ENCODE assay signal across 26 mouse cellular contexts in the genomic region with DNA sequence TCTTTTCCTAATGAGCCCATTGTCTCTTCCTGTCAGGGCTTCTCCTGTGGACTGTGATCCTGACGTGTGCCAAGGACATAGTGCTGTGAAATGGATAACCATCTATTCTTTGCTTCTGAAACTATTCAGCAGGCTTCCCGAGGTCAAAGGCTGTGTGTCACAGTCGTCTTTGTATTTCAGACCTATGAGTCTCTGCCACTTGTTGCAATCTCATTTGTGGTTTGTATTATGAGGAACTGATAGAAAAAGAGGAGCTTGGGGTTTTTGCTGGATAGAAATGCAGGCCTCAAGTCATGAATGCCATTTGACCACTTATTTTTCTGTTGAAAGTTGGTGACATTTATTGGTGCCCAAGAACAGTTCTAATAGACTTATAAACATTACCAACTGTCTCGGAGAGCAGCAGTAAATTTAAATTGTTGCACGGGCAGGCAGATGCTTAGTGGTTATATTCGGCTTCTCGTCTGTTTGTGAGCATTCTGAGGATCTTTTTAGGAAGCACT.
DNase-seq lines count a peak whose midpoint lies in the region; ATAC-seq and TF ChIP-seq lines count a peak whose summit lies in the region.
"Had no signal": no experiment of that assay in that cellular context is flagged by ENCODE, and none has a peak within 500 bp of the region (broad histone marks: within the 10 kb centered on the region; RNA-seq: fewer than 3 reads in every experiment).

No protein-coding gene starts in this region.

- H3K27ac ChIP-seq in layer of hippocampus, adult 2 months: no peak overlapping the region
- peak overlapping the region; percentile 52; the same call in 1 of the 2 replicates for H3K27ac ChIP-seq in CH12.LX (ENCODE audit: insufficient read depth, low read depth)
- H3K27ac ChIP-seq: embryonic facial prominence, embryonic 12.5 days; gastrocnemius, adult 2 months; hindbrain, embryonic 10.5 days; hindbrain, postnatal 0 days; intestine, embryonic 15.5 days; liver, embryonic 13.5 days; midbrain, embryonic 12.5 days; neural tube, embryonic 12.5 days had no signal

- H3K4me1 ChIP-seq in CH12.LX (ENCODE audit: control insufficient read depth in 1 of 2, insufficient read depth in 2 of 2): peaks cover 2 to 18% of the 10 kb centered on the region in 2 experiments; a peak in 2 of 4 replicates
- H3K4me1 ChIP-seq: embryonic facial prominence, embryonic 12.5 days; intestine, embryonic 15.5 days; liver, embryonic 13.5 days; midbrain, embryonic 12.5 days; neural tube, embryonic 12.5 days had no signal

- H3K4me2 ChIP-seq in CH12.LX (ENCODE audit: insufficient read depth, low read depth, poor library complexity, severe bottlenecking): 0 out of 2 replicates have a peak overlapping the region, but pooled peaks have one; percentile 21
- H3K4me2 ChIP-seq: embryonic facial prominence, embryonic 12.5 days; intestine, embryonic 15.5 days; liver, embryonic 13.5 days; midbrain, embryonic 12.5 days; neural tube, embryonic 12.5 days had no signal

- dilution Hi-C loops in CH12.LX (cut with MboI; ENCODE audit: extremely low pct_ligation_motif_present, extremely low pct_unique_long_range_greater_than_20kb, low sequenced_read_pairs): no loop called here

- peak; percentile 55 for TF ChIP-seq EP300 in CH12.LX (IDR thresholded peaks at IDR 0.05; ENCODE audit: low read length)

- peak overlapping the region; percentile 39; the same call in 1 of the 2 replicates for H3K9ac ChIP-seq in CH12.LX (ENCODE audit: insufficient read depth, low read depth)
- H3K9ac ChIP-seq: embryonic facial prominence, embryonic 12.5 days; intestine, embryonic 15.5 days; liver, embryonic 13.5 days; midbrain, embryonic 12.5 days; neural tube, embryonic 12.5 days had no signal

- peak; percentile 45; the same call in 1 of the 2 replicates for ATAC-seq in megakaryocyte, adult 5-6 weeks (ENCODE audit: poor library complexity, severe bottlenecking)
- ATAC-seq: forebrain, embryonic 14.5 days; hindbrain, postnatal 0 days; intestine, embryonic 15.5 days; lung, postnatal 0 days had no signal

- no peak for TF ChIP-seq CTCF in layer of hippocampus, adult 2 months (conservative IDR thresholded peaks at IDR 0.05)
- TF ChIP-seq CTCF in CH12.LX (conservative IDR thresholded peaks at IDR 0.05 in 1 of 2, IDR thresholded peaks at IDR 0.05 in 1 of 2; ENCODE audit: low read depth in 2 of 2, low read length in 2 of 2): no peak

- H3K9me3 ChIP-seq in CH12.LX (replicated peaks; ENCODE audit: low read length): no peaks in the 10 kb centered on the region
- H3K9me3 ChIP-seq: embryonic facial prominence, embryonic 12.5 days; hindbrain, embryonic 10.5 days; intestine, embryonic 15.5 days; liver, embryonic 13.5 days; midbrain, embryonic 12.5 days; neural tube, embryonic 12.5 days had no signal

- no peaks in the 10 kb centered on the region for H3K36me3 ChIP-seq in CH12.LX (replicated peaks in 1 of 2; ENCODE audit: control insufficient read depth in 1 of 2, insufficient read depth in 1 of 2, low read length in 1 of 2)
- H3K36me3 ChIP-seq: embryonic facial prominence, embryonic 12.5 days; hindbrain, embryonic 10.5 days; intestine, embryonic 15.5 days; liver, embryonic 13.5 days; midbrain, embryonic 12.5 days; neural tube, embryonic 12.5 days had no signal

- TF ChIP-seq RAD21 in CH12.LX (IDR thresholded peaks at IDR 0.05; ENCODE audit: low read depth, low read length): no peak

- no peak overlapping the region for H3K4me3 ChIP-seq in layer of hippocampus, adult 2 months
- no peak overlapping the region for H3K4me3 ChIP-seq in CH12.LX (replicated peaks in 1 of 3; ENCODE audit: low read depth in 2 of 3, low read length in 2 of 3, poor library complexity in 1 of 3)
- H3K4me3 ChIP-seq: embryonic facial prominence, embryonic 12.5 days; gastrocnemius, adult 2 months; hindbrain, embryonic 10.5 days; intestine, embryonic 15.5 days; liver, embryonic 13.5 days; midbrain, embryonic 12.5 days; myocyte; neural tube, embryonic 12.5 days had no signal

- H3K79me2 ChIP-seq in CH12.LX (replicated peaks; ENCODE audit: control insufficient read depth, extremely low read depth, insufficient read depth, poor library complexity, severe bottlenecking): no peaks in the 10 kb centered on the region

- H3K27me3 ChIP-seq in CH12.LX (replicated peaks): no peaks in the 10 kb centered on the region
- H3K27me3 ChIP-seq: embryonic facial prominence, embryonic 12.5 days; intestine, embryonic 15.5 days; liver, embryonic 13.5 days; midbrain, embryonic 12.5 days; neural tube, embryonic 12.5 days had no signal

- DNase-seq in adrenal gland, postnatal 14 days: peak; percentile 12
- no peak for DNase-seq in adrenal gland, postnatal 36 days
- DNase-seq in layer of hippocampus, adult 11-12 months (ENCODE audit: low spot score): peak; percentile 6
- DNase-seq in layer of hippocampus, adult 2 months (ENCODE audit: low spot score in 2 of 2): no peak
- DNase-seq in CH12.LX (ENCODE audit: extremely low read depth): peak; percentile 72
- no peak for DNase-seq in cerebellum, postnatal 25 days
- no peak for DNase-seq in right cerebral cortex, postnatal 25 days
- DNase-seq: cerebellum, adult 11-12 months; cerebellum, postnatal 10 days; gastrocnemius, adult 2 months; gastrocnemius, postnatal 36 days; heart, postnatal 14 days; kidney, postnatal 10 days; left cerebral cortex, postnatal 4 days; liver, embryonic 13.5 days; thymus, postnatal 4 days had no signal

- in situ Hi-C loops in CH12.LX (cut with MboI; ENCODE audit: low pct_ligation_motif_present, low pct_unique_long_range_greater_than_20kb, low sequenced_read_pairs): no loop called here

- TF ChIP-seq POLR2A in CH12.LX (IDR thresholded peaks at IDR 0.05; ENCODE audit: low read depth, low read length): no peak

TF ChIP-seq in CH12.LX, 34 proteins besides CTCF, POLR2A, EP300 and RAD21:
- TF ChIP-seq RCOR1 (conservative IDR thresholded peaks at IDR 0.05; ENCODE audit: low read depth, low read length) (0 out of 2 replicates have a peak, but pooled peaks have one; percentile 19), USF2 (conservative IDR thresholded peaks at IDR 0.05; ENCODE audit: low read depth, low read length) (no peak), MAFK (IDR thresholded peaks at IDR 0.05; ENCODE audit: insufficient replicate concordance, low read length) (no peak), CHD2 (IDR thresholded peaks at IDR 0.05; ENCODE audit: low read length) (peak; percentile 51; the same call in 1 of the 2 replicates), BHLHE40 (IDR thresholded peaks at IDR 0.05; ENCODE audit: low read depth, low read length) (no peak), ZKSCAN1 (IDR thresholded peaks at IDR 0.05; ENCODE audit: borderline replicate concordance, low read depth, low read length) (no peak), CHD1 (IDR thresholded peaks at IDR 0.05; ENCODE audit: low read depth, low read length) (no peak), NELFE (IDR thresholded peaks at IDR 0.05; ENCODE audit: low read depth, low read length) (no peak), IRF4 (IDR thresholded peaks at IDR 0.05; ENCODE audit: low read depth, low read length) (peak; percentile 55; the same call in 1 of the 2 replicates), MYC (IDR thresholded peaks at IDR 0.05; ENCODE audit: low read depth, low read length) (no peak), MAX (IDR thresholded peaks at IDR 0.05; ENCODE audit: low read length) (no peak), TBP (conservative IDR thresholded peaks at IDR 0.05; ENCODE audit: low read depth, low read length) (no peak), ELF1 (IDR thresholded peaks at IDR 0.05; ENCODE audit: low read depth, low read length) (peak; percentile 8; the same call in 1 of the 2 replicates), MEF2A (IDR thresholded peaks at IDR 0.05; ENCODE audit: borderline replicate concordance, low read depth, low read length) (no peak), SMC3 (IDR thresholded peaks at IDR 0.05; ENCODE audit: low read depth, low read length) (no peak)

Comparison
In these comparisons a context has a peak if more than half of its experiments do, and no peak if none do; other contexts are left out.
1. DNase-seq: peak in adrenal gland, postnatal 14 days (single experiment), layer of hippocampus, adult 11-12 months (single experiment) and CH12.LX (single experiment); none in adrenal gland, postnatal 36 days (0 of 2), layer of hippocampus, adult 2 months (0 of 2), cerebellum, postnatal 25 days (0 of 2) and right cerebral cortex, postnatal 25 days (single experiment).